ENCODE assay signal across 9 mouse cellular contexts in the genomic region with DNA sequence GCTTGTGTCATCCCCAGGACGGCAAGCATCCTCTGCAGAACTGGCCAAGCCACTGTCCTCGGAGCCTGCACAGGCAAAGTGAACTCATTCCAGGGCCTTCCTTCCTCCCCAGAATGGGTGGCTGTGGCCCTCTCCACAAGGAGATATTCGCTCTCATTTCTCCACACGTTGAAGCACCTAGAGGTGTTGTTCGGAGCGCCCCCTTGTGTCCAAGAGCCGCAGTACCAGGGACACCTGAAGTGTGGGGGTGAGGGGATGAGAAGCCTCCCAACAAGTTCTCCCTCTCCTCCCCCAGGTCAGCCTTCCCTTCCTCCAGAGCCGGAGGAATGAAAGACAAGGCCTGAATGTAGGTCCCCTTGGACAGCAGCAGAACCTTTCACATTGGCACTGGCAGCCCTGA.
DNase-seq lines count a peak whose midpoint lies in the region; ATAC-seq and TF ChIP-seq lines count a peak whose summit lies in the region.
"Had no signal": no experiment of that assay in that cellular context is flagged by ENCODE, and none has a peak within 500 bp of the region (broad histone marks: within the 10 kb centered on the region; RNA-seq: fewer than 3 reads in every experiment).

No protein-coding gene starts in this region.

- H3K9me3 ChIP-seq in intestine, embryonic 14.5 days (ENCODE audit: control insufficient read depth, low read length), result no peaks in the 10 kb centered on the region
- H3K9me3 ChIP-seq in intestine, embryonic 15.5 days, result no peaks in the 10 kb centered on the region
- no peaks in the 10 kb centered on the region for H3K9me3 ChIP-seq in forebrain, postnatal 0 days (ENCODE audit: low read length)
- H3K9me3 ChIP-seq in hindbrain, embryonic 12.5 days (replicated peaks), result no peaks in the 10 kb centered on the region
- H3K9me3 ChIP-seq in limb, embryonic 10.5 days (replicated peaks), result no peaks in the 10 kb centered on the region
- H3K9me3 ChIP-seq: limb, embryonic 15.5 days had no signal

- H3K4me3 ChIP-seq in intestine, embryonic 14.5 days (ENCODE audit: low read depth, low read length), result no peak overlapping the region
- no peak overlapping the region for H3K4me3 ChIP-seq in intestine, embryonic 15.5 days (replicated peaks)
- H3K4me3 ChIP-seq in forebrain, postnatal 0 days (ENCODE audit: low read depth, low read length), result no peak overlapping the region
- no peak overlapping the region for H3K4me3 ChIP-seq in hindbrain, embryonic 12.5 days
- H3K4me3 ChIP-seq in limb, embryonic 10.5 days, result no peak overlapping the region
- H3K4me3 ChIP-seq: limb, embryonic 15.5 days had no signal

- 7% methylated on average over 8 of the region's 8 CpGs for WGBS in intestine, embryonic 14.5 days
- WGBS in intestine, embryonic 15.5 days, result 11% methylated on average over 8 of the region's 8 CpGs
- WGBS in forebrain, postnatal 0 days, result 7% methylated on average over 8 of the region's 8 CpGs
- 6% methylated on average over 8 of the region's 8 CpGs for WGBS in hindbrain, embryonic 12.5 days
- WGBS in limb, embryonic 10.5 days, result 9% methylated on average over 8 of the region's 8 CpGs

- H3K4me2 ChIP-seq in intestine, embryonic 14.5 days (ENCODE audit: low read length), result no peak overlapping the region
- H3K4me2 ChIP-seq in intestine, embryonic 15.5 days (replicated peaks), result no peak overlapping the region
- no peak overlapping the region for H3K4me2 ChIP-seq in forebrain, postnatal 0 days (ENCODE audit: low read depth)
- H3K4me2 ChIP-seq in hindbrain, embryonic 12.5 days (replicated peaks), result no peak overlapping the region
- H3K4me2 ChIP-seq: limb, embryonic 15.5 days had no signal

- H3K27me3 ChIP-seq in intestine, embryonic 14.5 days (replicated peaks; ENCODE audit: control insufficient read depth, insufficient read depth, low read length), result no peaks in the 10 kb centered on the region
- H3K27me3 ChIP-seq in intestine, embryonic 15.5 days (replicated peaks), result peaks cover 10% of the 10 kb centered on the region; the same call in 1 of the 2 replicates
- no peaks in the 10 kb centered on the region for H3K27me3 ChIP-seq in forebrain, postnatal 0 days (ENCODE audit: insufficient read depth, low read length)
- no peaks in the 10 kb centered on the region for H3K27me3 ChIP-seq in hindbrain, embryonic 12.5 days
- H3K27me3 ChIP-seq in limb, embryonic 10.5 days (ENCODE audit: low read depth, poor library complexity, severe bottlenecking), result peaks cover 37% of the 10 kb centered on the region
- H3K27me3 ChIP-seq in splenic B cell, adult 2 months (ENCODE audit: control insufficient read depth, insufficient read depth, low read length, poor library complexity, severe bottlenecking), result no peaks in the 10 kb centered on the region

- H3K9ac ChIP-seq in intestine, embryonic 14.5 days (ENCODE audit: low read length), result no peak overlapping the region
- H3K9ac ChIP-seq in intestine, embryonic 15.5 days, result no peak overlapping the region
- H3K9ac ChIP-seq in forebrain, postnatal 0 days, result no peak overlapping the region
- H3K9ac ChIP-seq in hindbrain, embryonic 12.5 days, result no peak overlapping the region
- H3K9ac ChIP-seq: limb, embryonic 15.5 days had no signal

- TF ChIP-seq CTCF in forebrain, postnatal 0 days (IDR thresholded peaks at IDR 0.05; ENCODE audit: low read depth), result peak; percentile 90

- peak; percentile 86 for DNase-seq in intestine, embryonic 14.5 days (ENCODE audit: low spot score)
- DNase-seq in c-Kit-positive CD71-negative TER-119-negative erythroid progenitor cells, embryonic 14.5 days (ENCODE audit: low read depth), result peak; percentile 45
- peak; percentile 84 for DNase-seq in forebrain, postnatal 0 days
- DNase-seq in limb, embryonic 10.5 days (ENCODE audit: low spot score), result peak; percentile 81
- peak; percentile 78 for DNase-seq in neural tube, embryonic 10.5 days (ENCODE audit: extremely low spot score, low spot score)
- DNase-seq in splenic B cell, adult 2 months (ENCODE audit: low read depth, low spot score), result peak; percentile 73

- H3K27ac ChIP-seq in intestine, embryonic 14.5 days (ENCODE audit: low read depth), result no peak overlapping the region
- no peak overlapping the region for H3K27ac ChIP-seq in intestine, embryonic 15.5 days
- no peak overlapping the region for H3K27ac ChIP-seq in forebrain, postnatal 0 days (ENCODE audit: low read depth, low read length)
- no peak overlapping the region for H3K27ac ChIP-seq in hindbrain, embryonic 12.5 days
- H3K27ac ChIP-seq in limb, embryonic 10.5 days, result 0 out of 2 replicates have a peak overlapping the region, but pooled peaks have one; percentile 25
- H3K27ac ChIP-seq: limb, embryonic 15.5 days had no signal

- H3K4me1 ChIP-seq in intestine, embryonic 14.5 days (replicated peaks; ENCODE audit: control insufficient read depth, insufficient read depth, low read length), result peaks cover 4% of the 10 kb centered on the region; the same call in 1 of the 2 replicates
- H3K4me1 ChIP-seq in intestine, embryonic 15.5 days (replicated peaks), result peaks cover 9% of the 10 kb centered on the region; the same call in 1 of the 2 replicates
- peaks cover 10% of the 10 kb centered on the region; the same call in 1 of the 2 replicates for H3K4me1 ChIP-seq in forebrain, postnatal 0 days (ENCODE audit: insufficient read depth)
- H3K4me1 ChIP-seq in hindbrain, embryonic 12.5 days, result peaks cover 40% of the 10 kb centered on the region
- H3K4me1 ChIP-seq in limb, embryonic 10.5 days, result peaks cover 35% of the 10 kb centered on the region

- H3K36me3 ChIP-seq in intestine, embryonic 14.5 days (ENCODE audit: control insufficient read depth, insufficient read depth, low read length), result no peaks in the 10 kb centered on the region
- no peaks in the 10 kb centered on the region for H3K36me3 ChIP-seq in intestine, embryonic 15.5 days
- no peaks in the 10 kb centered on the region for H3K36me3 ChIP-seq in forebrain, postnatal 0 days (ENCODE audit: insufficient read depth)
- no peaks in the 10 kb centered on the region for H3K36me3 ChIP-seq in hindbrain, embryonic 12.5 days
- H3K36me3 ChIP-seq in limb, embryonic 10.5 days, result no peaks in the 10 kb centered on the region
- H3K36me3 ChIP-seq in splenic B cell, adult 2 months (ENCODE audit: control insufficient read depth, insufficient read depth, low read length, poor library complexity, severe bottlenecking), result no peaks in the 10 kb centered on the region
- H3K36me3 ChIP-seq: limb, embryonic 15.5 days had no signal

- 0 out of 2 replicates have a peak, but pooled peaks have one; percentile 41 for ATAC-seq in intestine, embryonic 14.5 days (replicated peaks; ENCODE audit: low FRiP score, low TSS enrichment, low read depth)
- ATAC-seq in intestine, embryonic 15.5 days, result no peak
- peak; percentile 68; the same call in 1 of the 2 replicates for ATAC-seq in forebrain, postnatal 0 days
- ATAC-seq in hindbrain, embryonic 12.5 days (ENCODE audit: low FRiP score), result peak; percentile 6; the same call in 1 of the 2 replicates
